Mouse (Mus musculus) CD4-positive helper T cell, adult 2 months (primary cell): ENCODE data around the gene Slc25a54.

Experiments used
- DNase-seq: peaks from one replicate; pipeline ENCODE4 v3.0.0-alpha.2; 2012; ENCODE audit warnings: low read depth, missing footprints, low spot score

Gene Slc25a54

DNA sequence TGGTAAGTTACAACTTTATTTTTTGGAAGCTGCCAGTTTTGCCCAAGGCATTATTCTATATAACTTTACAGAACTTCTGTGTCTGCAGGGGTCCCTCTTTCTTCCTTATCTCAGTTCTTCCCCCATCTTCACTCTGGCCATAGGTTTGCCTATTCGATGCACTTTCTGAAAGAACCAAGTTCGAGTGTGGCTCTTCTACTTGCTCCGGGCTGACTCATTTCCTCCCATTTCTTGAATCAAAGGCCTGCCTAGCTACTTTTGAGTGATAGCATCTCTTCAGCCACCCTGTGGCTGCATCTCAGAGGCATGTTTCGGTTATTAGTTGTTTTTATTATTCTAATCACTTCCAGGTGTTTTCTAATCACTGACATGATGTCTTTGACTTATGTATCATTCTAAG lies 43.8 kb downstream of the Slc25a54 start:
- DNase-seq = peak; percentile 49

DNA sequence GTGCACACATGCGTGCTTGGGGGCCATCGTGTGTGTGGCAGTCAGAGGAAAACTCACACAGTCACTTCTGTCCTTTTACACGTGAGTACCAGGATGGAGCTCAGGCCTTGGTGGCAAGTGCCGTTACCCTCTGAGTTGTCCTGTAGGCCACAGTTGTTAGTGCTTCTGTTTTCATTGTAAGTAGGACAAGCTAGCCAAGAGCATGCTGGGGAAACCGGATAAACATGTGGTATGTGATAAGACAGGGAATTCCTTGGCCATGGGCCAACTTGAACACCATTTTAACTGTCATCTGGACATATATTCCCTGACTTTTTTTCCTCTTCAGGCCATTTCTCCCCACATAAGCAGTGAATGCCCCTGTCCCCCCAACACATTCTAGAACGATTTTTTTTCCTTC lies 45.3 kb downstream of the Slc25a54 start:
- no peak for DNase-seq

- DNase-seq = no peak
These were observed 49.5 kb downstream of the Slc25a54 start for GRCm38 (mm10) chr3:109129768-109130167.

GRCm38 (mm10) chr3:109132966-109133365 lies 52.7 kb downstream of the Slc25a54 start:
- DNase-seq = peak; percentile 23

- no peak for DNase-seq
These were observed 53.8 kb downstream of the Slc25a54 start for GRCm38 (mm10) chr3:109134036-109134435.

DNA sequence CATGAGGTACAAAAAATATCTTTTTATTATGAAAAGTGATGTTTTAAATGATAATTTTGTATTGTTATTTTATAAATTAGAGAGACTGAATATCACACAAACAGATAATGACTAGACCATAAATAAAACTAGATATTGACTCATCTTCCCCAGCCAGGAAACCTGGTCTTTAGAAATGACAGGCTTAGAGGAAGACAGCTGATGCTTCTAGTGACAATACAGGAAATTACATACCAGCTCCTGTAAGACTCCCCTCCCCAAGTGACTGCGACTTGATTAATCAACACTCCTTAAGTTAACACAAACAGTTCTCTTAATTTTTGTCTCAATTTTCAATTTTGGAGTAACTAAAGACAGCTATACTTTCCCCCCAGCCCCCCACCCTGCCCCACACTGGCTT lies 55.1 kb downstream of the Slc25a54 start:
- no peak for DNase-seq

DNA sequence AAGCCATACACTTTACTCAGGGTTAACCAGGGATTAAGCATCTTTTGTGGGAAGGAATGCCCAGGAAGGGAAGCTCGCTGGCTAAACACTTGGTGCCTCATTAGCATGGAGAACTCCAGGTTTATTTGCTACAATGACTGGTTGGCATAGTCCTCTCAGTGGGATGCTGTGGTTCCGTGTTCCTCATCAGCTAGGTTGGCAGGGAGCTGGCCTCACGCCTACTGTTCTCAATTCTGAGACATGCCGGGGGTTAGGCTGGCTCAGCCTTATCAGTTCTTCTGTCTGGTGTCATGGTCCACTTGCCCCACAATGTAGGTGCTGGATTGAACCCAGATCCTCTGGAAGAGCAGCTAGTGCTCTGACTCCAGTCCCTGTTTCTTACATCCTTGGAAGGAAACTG lies 72.3 kb downstream of the Slc25a54 start:
- DNase-seq = no peak

DNA sequence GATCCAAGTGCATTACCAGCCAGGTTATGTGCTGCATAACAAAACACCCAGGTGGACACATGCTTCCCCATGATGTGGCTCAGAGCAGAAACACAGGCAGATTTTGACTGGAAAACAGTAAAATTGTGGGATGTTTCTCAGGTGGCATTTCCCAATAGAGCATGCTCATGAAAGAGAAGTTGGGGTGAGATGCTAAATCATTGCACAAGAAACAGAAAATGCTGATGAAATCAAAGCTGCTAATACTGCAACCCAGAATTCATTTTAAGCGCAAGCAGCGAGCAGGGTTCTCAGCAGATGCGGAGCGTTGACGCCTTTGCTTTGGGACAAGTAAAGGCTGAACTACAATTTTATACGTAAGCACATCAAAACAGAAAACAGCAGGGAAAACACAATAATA lies 73.1 kb downstream of the Slc25a54 start:
- no peak for DNase-seq

GRCm38 (mm10) chr3:109155926-109156669 lies 75.8 kb downstream of the Slc25a54 start:
- no peak for DNase-seq

- DNase-seq = no peak
These were observed 77.2 kb downstream of the Slc25a54 start for GRCm38 (mm10) chr3:109157481-109157880.

DNA sequence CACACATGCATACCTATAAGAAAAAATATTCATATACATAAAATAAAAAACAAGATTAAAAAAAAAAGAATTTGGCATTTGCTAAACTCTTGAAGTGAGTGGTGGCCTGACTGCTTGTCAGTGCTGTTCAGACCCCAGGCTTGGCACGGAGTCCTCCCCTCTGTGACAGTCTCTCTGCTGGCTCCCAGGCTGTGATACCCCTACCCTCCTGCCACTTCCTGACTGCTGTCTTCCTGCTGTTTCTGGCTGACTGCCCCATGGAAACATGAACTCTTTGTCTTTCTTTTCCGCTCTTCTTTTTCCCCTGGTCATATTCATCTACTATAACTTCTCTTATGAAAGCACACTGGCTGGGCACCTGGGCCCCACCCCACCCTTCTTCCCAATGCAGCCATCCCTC lies 83.8 kb downstream of the Slc25a54 start:
- no peak for DNase-seq

GRCm38 (mm10) chr3:109164644-109165043 lies 84.4 kb downstream of the Slc25a54 start:
- DNase-seq = no peak

GRCm38 (mm10) chr3:109165214-109165829 lies 85.1 kb downstream of the Slc25a54 start:
- peak; percentile 30 for DNase-seq
